ENCODE assay signal across 13 mouse cellular contexts in the genomic region with DNA sequence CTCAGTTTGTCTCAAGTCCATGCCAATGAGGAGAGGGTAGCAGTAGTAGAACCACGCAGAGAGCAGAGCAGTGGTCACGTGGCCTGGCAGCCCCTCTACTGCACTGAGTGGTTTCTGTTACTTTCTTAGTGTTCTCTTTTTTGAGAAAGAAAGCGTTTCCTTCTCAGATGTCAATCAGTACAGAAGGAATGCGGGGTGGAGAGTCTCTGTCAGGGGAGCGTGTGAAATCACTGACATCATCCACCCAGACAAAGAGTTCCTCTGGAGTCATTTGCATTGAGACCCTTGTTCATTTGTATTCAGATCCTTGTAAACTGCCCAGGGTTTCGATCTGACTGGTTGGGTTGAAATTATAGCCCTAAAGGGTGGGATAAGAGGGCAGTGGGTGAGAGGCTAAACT.
A peak's percentile ranks its signal among the peaks of the same experiment; 100 is the strongest.
DNase-seq lines count a peak whose midpoint lies in the region; ATAC-seq and TF ChIP-seq lines count a peak whose summit lies in the region.
"Had no signal": no experiment of that assay in that cellular context is flagged by ENCODE, and none has a peak within 500 bp of the region (broad histone marks: within the 10 kb centered on the region; RNA-seq: fewer than 3 reads in every experiment).

No protein-coding gene starts in this region.

- no peak overlapping the region for H3K4me2 ChIP-seq in forebrain, embryonic 11.5 days (ENCODE audit: low read depth, low read length, severe bottlenecking)
- no peak overlapping the region for H3K4me2 ChIP-seq in hindbrain, embryonic 13.5 days
- no peak overlapping the region for H3K4me2 ChIP-seq in midbrain, embryonic 15.5 days
- H3K4me2 ChIP-seq: embryonic facial prominence, embryonic 15.5 days; heart, embryonic 15.5 days; liver, embryonic 11.5 days had no signal

- H3K36me3 ChIP-seq in forebrain, embryonic 11.5 days (ENCODE audit: control insufficient read depth, insufficient read depth, low read length) = no peaks in the 10 kb centered on the region
- H3K36me3 ChIP-seq in hindbrain, embryonic 13.5 days = no peaks in the 10 kb centered on the region
- no peaks in the 10 kb centered on the region for H3K36me3 ChIP-seq in midbrain, embryonic 15.5 days (replicated peaks)
- H3K36me3 ChIP-seq: embryonic facial prominence, embryonic 15.5 days; heart, embryonic 15.5 days had no signal

- no peak overlapping the region for H3K4me3 ChIP-seq in forebrain, embryonic 11.5 days (ENCODE audit: low read depth, low read length)
- no peak overlapping the region for H3K4me3 ChIP-seq in hindbrain, embryonic 13.5 days
- no peak overlapping the region for H3K4me3 ChIP-seq in midbrain, embryonic 15.5 days
- H3K4me3 ChIP-seq: embryonic facial prominence, embryonic 15.5 days; heart, embryonic 15.5 days had no signal

- peak; percentile 86 for ATAC-seq in forebrain, embryonic 11.5 days (replicated peaks; ENCODE audit: low FRiP score)
- ATAC-seq in hindbrain, embryonic 13.5 days (ENCODE audit: low FRiP score) = peak; percentile 84
- peak; percentile 52; the same call in 1 of the 2 replicates for ATAC-seq in midbrain, embryonic 15.5 days (replicated peaks)
- ATAC-seq: inflammation-experienced regulatory T-cells, adult 6 months; lung, postnatal 0 days had no signal

- H3K9ac ChIP-seq in forebrain, embryonic 11.5 days (ENCODE audit: low read length) = no peak overlapping the region
- H3K9ac ChIP-seq in hindbrain, embryonic 13.5 days = no peak overlapping the region
- no peak overlapping the region for H3K9ac ChIP-seq in midbrain, embryonic 15.5 days
- H3K9ac ChIP-seq: embryonic facial prominence, embryonic 15.5 days; heart, embryonic 15.5 days had no signal

- 28% methylated on average over 6 of the region's 6 CpGs for WGBS in forebrain, embryonic 11.5 days
- WGBS in hindbrain, embryonic 13.5 days = 28% methylated on average over 6 of the region's 6 CpGs
- 22% methylated on average over 6 of the region's 6 CpGs for WGBS in midbrain, embryonic 15.5 days

- 0 out of 2 replicates have a peak, but pooled peaks cover 3% of the 10 kb centered on the region for H3K4me1 ChIP-seq in forebrain, embryonic 11.5 days (replicated peaks; ENCODE audit: control insufficient read depth, insufficient read depth, low read length)
- 0 out of 2 replicates have a peak, but pooled peaks cover 4% of the 10 kb centered on the region for H3K4me1 ChIP-seq in hindbrain, embryonic 13.5 days (replicated peaks)
- no peaks in the 10 kb centered on the region for H3K4me1 ChIP-seq in midbrain, embryonic 15.5 days
- H3K4me1 ChIP-seq: embryonic facial prominence, embryonic 15.5 days; heart, embryonic 15.5 days had no signal

- H3K27me3 ChIP-seq in forebrain, embryonic 11.5 days (ENCODE audit: control insufficient read depth, insufficient read depth, low read length) = no peaks in the 10 kb centered on the region
- H3K27me3 ChIP-seq in hindbrain, embryonic 13.5 days = no peaks in the 10 kb centered on the region
- H3K27me3 ChIP-seq in midbrain, embryonic 15.5 days (replicated peaks) = no peaks in the 10 kb centered on the region
- H3K27me3 ChIP-seq: embryonic facial prominence, embryonic 15.5 days; heart, embryonic 15.5 days had no signal

- TF ChIP-seq CTCF in brain, embryonic 14.5 days (IDR thresholded peaks at IDR 0.05; ENCODE audit: borderline replicate concordance, extremely low read depth, insufficient read depth, insufficient read length) = no peak

- intact Hi-C loops in left cerebral cortex, postnatal 25 days (cut with DNase I) = no loop called here

- TF ChIP-seq POLR2A in brain, embryonic 14.5 days (IDR thresholded peaks at IDR 0.05; ENCODE audit: borderline replicate concordance, extremely low read depth, insufficient read depth, insufficient read length, poor library complexity, severe bottlenecking) = no peak

- no peaks in the 10 kb centered on the region; the same call in 1 of the 2 replicates for H3K9me3 ChIP-seq in forebrain, embryonic 11.5 days (ENCODE audit: control insufficient read depth, low read length)
- no peaks in the 10 kb centered on the region for H3K9me3 ChIP-seq in hindbrain, embryonic 13.5 days
- no peaks in the 10 kb centered on the region for H3K9me3 ChIP-seq in midbrain, embryonic 15.5 days
- H3K9me3 ChIP-seq: embryonic facial prominence, embryonic 15.5 days; heart, embryonic 15.5 days had no signal

- DNase-seq in brain, embryonic 14.5 days (ENCODE audit: low read depth) = peak; percentile 81
- no peak for DNase-seq in forebrain, embryonic 11.5 days (ENCODE audit: low spot score)
- no peak for DNase-seq in left cerebral cortex, postnatal 25 days (ENCODE audit: low spot score in 2 of 2)
- DNase-seq in spleen, postnatal 36 days (ENCODE audit: low spot score in 2 of 2) = no peak
- DNase-seq in frontal cortex, postnatal 14 days (ENCODE audit: low spot score in 2 of 2) = no peak
- DNase-seq: cerebellum, postnatal 10 days had no signal

- H3K27ac ChIP-seq in forebrain, embryonic 11.5 days (ENCODE audit: low read depth, low read length) = 0 out of 2 replicates have a peak overlapping the region, but pooled peaks have one; percentile 12
- H3K27ac ChIP-seq in hindbrain, embryonic 13.5 days = no peak overlapping the region
- no peak overlapping the region for H3K27ac ChIP-seq in midbrain, embryonic 15.5 days
- H3K27ac ChIP-seq: embryonic facial prominence, embryonic 15.5 days; heart, embryonic 15.5 days had no signal
